Mouse (Mus musculus): ENCODE measurements around the gene Sema3b.

The Sema3b gene

DNA sequence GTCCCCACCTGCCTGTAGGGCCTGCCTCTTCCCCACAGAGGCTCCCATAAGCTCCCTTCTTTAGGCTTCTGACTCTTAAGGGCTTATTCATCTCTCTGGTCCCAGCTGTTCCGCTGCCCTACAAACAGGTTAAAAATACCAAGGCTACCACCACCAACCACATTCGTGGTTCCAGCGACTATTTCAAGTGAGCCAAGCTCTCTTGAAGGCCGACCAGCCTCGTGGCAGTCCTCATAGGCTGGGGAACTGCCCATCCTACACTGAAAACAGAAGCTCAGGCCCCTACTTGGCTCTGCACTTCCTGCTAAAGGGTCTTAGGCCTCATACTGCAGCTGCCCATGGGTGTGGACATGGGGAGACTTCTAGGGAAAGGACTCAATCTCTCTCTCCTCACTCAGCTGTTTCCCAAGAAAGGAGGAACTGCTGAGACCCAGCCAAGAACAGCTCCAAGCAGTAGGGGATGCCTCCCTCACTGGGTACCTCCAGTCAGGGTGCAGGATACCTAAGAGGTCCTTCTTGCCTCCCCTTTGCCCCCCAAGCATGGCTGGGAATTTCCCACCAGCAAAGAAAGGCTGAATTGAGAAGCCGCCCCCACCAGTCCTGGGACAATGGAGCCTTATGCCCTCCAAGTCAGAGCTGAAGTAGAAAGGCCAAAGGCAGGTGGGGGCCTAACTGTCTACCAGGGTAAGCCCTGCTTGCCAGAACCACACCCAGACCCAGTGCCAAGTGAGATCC, 2.6 kb upstream of the Sema3b start:
- no peak for DNase-seq

- no peak for DNase-seq
Measured at GRCm38 (mm10) chr9:107609433-107609830, 403 bp upstream of the Sema3b start.

DNA sequence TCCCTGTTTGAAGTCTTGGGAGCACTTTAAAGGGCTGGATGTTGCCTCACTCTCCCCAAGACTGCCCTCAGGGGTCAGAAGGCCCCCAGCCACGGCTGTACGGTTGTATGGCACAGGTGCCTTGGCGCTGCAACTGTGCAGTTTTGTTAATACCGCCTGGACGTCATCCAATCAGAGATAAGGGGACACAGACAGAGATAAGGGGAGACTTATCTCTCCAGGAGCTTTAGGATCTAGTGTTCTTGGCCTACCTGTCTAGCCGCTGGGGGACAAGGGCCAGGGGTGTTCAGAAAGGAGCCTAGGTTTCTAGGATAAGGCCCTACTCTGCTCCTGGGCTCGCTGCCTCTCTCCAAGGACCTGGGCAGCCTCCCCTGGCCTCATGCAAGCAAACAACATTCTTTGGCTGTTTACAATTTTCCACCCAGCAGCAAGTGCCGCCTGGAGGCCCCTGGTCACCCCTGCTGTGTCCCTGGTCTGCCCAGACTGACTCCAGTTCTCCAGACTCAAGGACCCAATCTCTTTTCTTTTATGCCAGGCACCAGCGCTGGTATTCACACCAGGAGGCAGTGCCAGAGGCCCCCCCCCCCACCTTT, 1.3 kb downstream of the Sema3b start:
- peak; percentile 45 to 69 for DNase-seq

GRCm38 (mm10) chr9:107607036-107607435, 2.0 kb downstream of the Sema3b start:
- DNase-seq, result peak in 1 of 2 experiments; percentile 71

DNA sequence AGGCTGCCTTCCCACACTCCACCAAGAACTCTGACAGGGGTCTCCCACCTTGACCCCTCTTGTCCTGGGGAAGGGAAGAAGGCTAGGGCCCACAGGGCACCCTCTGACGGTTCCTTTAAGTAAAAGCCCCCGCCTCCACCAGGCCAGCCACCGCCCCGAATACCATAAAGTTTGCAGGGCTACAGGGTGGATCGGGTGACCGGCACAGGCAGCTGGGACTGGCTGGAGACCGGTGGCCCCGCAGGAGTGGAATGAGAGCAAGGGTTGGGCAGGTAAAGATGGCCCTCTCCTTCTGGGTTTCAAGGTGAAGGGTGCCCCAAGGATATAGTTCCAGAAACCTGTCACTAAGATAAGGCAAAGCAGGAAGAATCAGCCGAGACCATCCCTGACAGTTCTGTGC, 2.4 kb downstream of the Sema3b start:
- DNase-seq, result peak; percentile 68 to 88

GRCm38 (mm10) chr9:107605041-107605661, 3.9 kb downstream of the Sema3b start:
- DNase-seq, result peak; percentile 63 to 90

DNA sequence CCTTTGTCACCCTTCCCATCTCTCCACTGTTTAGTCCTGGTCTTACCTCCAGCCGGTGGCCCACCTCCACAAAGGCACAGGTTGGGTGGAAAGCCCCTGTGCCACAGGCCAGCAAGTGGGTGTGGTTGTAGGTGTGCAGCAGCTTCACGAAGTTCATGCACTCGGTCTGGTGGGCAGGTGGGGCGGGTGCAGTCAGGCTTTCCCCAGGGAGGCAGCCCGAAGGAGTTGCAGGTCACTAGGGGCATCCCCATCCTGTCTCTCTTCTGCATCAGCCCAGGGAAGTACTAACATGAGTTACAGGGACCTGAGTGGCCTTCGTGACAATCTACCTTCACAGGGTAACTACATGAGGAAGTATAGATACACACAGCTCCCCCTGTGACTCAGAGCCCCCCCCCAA, 5.8 kb downstream of the Sema3b start:
- no peak for DNase-seq

DNA sequence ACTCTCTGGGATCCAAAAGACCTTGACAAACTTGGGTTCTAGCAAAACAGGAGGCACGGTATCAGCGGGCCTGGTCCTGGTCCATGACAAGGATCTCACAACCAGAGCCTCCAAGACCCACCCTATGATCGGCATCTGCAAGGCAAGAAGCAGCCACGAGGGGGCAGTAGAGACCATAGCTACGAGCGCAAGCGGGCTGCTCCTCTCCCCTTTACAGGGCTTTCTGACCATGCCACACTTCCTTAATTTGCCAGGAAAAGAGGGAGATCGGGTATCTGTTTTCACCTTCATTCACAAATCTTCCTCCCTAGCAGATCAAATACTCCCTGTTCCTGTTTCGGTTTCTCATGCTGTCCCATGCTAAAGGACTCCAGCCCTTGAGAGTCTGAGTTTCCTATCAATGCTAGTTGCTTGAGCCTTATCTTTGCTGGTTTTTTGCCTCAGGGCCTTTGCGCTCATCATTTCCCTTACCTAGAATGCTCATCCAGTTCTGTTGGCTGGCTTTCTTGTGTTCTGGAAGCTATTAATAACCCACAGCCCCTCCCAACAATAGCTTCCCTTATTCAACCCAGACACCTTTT, 6.9 kb downstream of the Sema3b start:
- peak; percentile 90 to 96 for DNase-seq

DNA sequence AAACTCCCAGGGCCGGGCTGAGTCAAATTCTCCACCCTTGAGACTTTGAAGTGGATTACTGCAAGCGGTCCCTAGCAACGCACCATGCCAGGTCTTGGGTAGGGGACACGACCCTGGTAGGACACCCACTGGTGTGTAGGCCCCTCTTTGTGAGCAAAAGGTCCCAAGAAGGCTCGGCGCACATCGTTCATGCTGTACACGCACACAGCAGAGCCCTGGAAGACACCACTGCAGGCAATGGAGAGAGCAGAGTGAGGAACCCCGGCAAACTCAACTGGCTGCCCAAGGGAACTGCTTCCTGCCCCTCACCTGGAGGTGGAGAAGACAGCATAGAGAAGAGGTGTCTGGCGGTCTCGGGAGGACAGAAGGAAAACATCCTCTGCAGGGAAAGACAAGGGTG, 7.8 kb downstream of the Sema3b start:
- DNase-seq, result no peak

DNA sequence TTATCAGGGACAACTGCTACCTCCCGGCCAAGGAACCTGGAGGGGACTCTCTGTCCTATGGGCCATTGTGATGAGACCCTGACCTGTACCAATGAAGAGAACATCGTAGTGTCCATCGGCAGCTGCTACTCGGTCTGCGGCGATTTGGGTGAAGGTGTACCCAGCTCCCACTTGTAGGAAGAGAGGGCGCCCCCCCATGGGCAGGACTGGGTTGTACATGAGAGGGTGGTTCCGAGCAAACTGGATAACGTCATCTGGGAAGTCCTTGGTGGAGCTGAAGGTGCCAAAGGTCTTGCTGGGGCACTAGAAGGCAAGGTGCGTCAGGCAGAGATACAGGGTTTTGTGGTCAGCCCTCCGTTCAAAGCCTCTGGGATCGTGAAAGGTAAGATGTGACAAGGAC, 8.3 kb downstream of the Sema3b start:
- DNase-seq, result peak; percentile 52 to 80

GRCm38 (mm10) chr9:107599842-107600241, 9.2 kb downstream of the Sema3b start:
- peak; percentile 49 to 66 for DNase-seq

DNA sequence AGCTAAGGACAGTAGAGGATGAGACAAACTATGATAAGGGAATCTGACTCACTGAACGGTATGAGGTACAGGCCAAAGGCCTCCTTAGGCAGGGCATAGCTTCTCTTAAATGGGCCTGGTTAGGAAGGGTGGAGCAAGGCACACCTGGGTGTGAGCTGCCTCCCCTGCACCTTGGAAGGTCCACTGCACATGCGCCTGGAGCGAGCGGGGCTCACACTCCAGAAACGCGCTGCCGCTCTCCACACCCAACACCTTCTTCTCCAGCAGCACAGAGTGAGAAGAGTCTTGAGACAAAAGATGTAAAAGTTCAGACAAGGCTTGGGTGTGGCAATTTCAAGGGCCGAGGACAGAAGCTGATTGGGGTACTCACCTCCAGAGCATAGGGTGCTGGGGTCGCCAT, 9.6 kb downstream of the Sema3b start:
- peak in 1 of 2 experiments; percentile 66 for DNase-seq

GRCm38 (mm10) chr9:107598385-107598784, 10.6 kb downstream of the Sema3b start:
- peak; percentile 40 to 76 for DNase-seq

GRCm38 (mm10) chr9:107596619-107597569, 12.1 kb downstream of the Sema3b start:
- DNase-seq, result peak; percentile 48 to 58

GRCm38 (mm10) chr9:107594281-107595062, 14.6 kb downstream of the Sema3b start:
- DNase-seq, result peak in 1 of 2 experiments; percentile 61

DNA sequence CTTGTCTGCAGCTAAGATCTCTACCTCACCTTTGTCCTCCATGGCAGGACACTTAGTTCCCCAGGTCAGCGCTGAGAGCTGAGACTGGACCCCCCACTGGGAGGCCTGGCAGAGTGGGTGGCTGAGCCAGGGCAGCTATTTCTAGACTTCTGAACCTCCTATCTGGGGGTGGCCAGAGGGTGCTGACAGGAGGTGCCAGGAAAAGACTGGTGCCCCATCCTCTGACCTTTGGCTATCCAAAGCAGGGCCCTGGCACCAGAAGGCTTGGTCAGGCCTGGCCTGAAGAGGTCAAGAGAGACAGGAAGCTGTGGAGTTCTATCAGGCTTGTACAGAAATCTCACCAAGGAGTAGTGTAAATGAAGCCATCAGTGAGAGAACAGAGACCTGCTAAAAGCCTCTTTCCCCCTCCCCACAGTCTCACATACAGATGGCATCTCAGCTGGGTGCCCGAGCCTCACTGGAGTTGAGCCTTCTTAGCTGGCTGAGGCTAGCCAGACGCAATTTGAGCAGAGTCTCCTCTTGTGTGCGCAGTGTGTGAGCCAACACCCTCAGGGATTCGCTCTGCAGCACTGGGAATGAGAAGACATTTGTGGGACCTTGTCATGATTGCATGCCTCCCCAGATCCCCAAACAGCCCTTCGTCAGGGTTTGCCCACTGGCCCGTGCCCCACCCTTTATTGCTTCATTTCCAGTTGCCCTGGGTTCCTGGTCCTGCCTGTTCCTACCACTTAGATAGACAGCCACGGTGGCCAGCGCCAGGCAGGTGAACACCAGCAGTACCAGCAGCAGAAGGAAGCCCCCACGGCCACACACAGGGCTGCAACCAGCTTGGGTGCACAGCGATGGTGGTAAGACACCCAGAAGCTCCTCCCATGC, 15.7 kb downstream of the Sema3b start:
- DNase-seq, result peak; percentile 73 to 94

- peak; percentile 64 to 89 for DNase-seq
Measured at GRCm38 (mm10) chr9:107590773-107591060, 18.3 kb downstream of the Sema3b start.

- peak; percentile 68 to 88 for DNase-seq
Measured at GRCm38 (mm10) chr9:107590058-107590772, 18.8 kb downstream of the Sema3b start.

- peak; percentile 72 to 88 for DNase-seq
Measured at GRCm38 (mm10) chr9:107587833-107588639, 21.0 kb downstream of the Sema3b start.

Data from kidney, postnatal 25 days (tissue).